Mouse (Mus musculus) heart, postnatal 0 days (tissue): ENCODE data around the gene Mettl2. TPM values are rescaled to one million over a fixed set of nuclear protein-coding genes. Genes with fewer than 3 reads are reported as not detected.

Source experiments
- ATAC-seq: fragments of 200-750 bp; cut with Nextera tagmentation; 2 replicates; pipeline ENCODE4 v1.8.0; 2017; ENCODE audit warnings: low read depth, moderate number of reproducible peaks, moderate library complexity; ENCODE audit not compliant: insufficient read depth
- DNase-seq: peaks from one replicate; pipeline ENCODE4 v3.0.0-alpha.2; 2016; ENCODE audit warnings: low spot score
- H3K27ac ChIP-seq: fragments of 300-500 bp; sonication (generic); 2 replicates; pipeline ENCODE4 v1.5.1; 2014; ENCODE audit warnings: low read depth, mild to moderate bottlenecking
- H3K27me3 ChIP-seq: fragments of 300-500 bp; sonication (generic); 2 replicates; pipeline ENCODE4 v1.6.1; 2014; ENCODE audit warnings: low read length, mixed read lengths; ENCODE audit not compliant: control insufficient read depth, insufficient read depth
- H3K36me3 ChIP-seq: fragments of 300-500 bp; sonication (generic); replicated peaks from 2 replicates; pipeline ENCODE4 v1.6.1; 2014; ENCODE audit warnings: low read length, mixed read lengths; ENCODE audit not compliant: control insufficient read depth, insufficient read depth
- H3K4me1 ChIP-seq: fragments of 300-500 bp; sonication (generic); 2 replicates; pipeline ENCODE4 v1.6.1; 2014; ENCODE audit warnings: antibody characterized with exemption; ENCODE audit not compliant: control insufficient read depth, insufficient read depth
- H3K4me2 ChIP-seq: fragments of 300-500 bp; sonication (generic); 2 replicates; pipeline ENCODE4 v1.6.1; 2014; ENCODE audit warnings: low read depth, mild to moderate bottlenecking, low read length, moderate library complexity
- H3K4me3 ChIP-seq: fragments of 300-500 bp; sonication (generic); 2 replicates; pipeline ENCODE4 v1.5.1; 2014; ENCODE audit warnings: low read depth, low read length
- H3K9ac ChIP-seq: fragments of 300-500 bp; sonication (generic); replicated peaks from 2 replicates; pipeline ENCODE4 v1.6.1; 2014; ENCODE audit warnings: low read depth, low read length, mixed read lengths
- H3K9me3 ChIP-seq: fragments of 300-500 bp; sonication (generic); replicated peaks from 2 replicates; pipeline ENCODE4 v1.6.1; 2016; ENCODE audit warnings: low read length; ENCODE audit not compliant: control insufficient read depth
- CTCF ChIP-seq: IDR thresholded peaks from 2 replicates; pipeline ENCODE4 v1.5.1; 2016; ENCODE audit warnings: antibody characterized with exemption, control low read depth, low read depth
- EP300 ChIP-seq: IDR thresholded peaks from 2 replicates; pipeline ENCODE4 v1.6.1; 2016; ENCODE audit warnings: antibody characterized with exemption, low read depth
- WGBS: fragments of 180-500 bp; shearing (Covaris S2); extraction: QIAGEN DNeasy Blood & Tissue Kit; methylation state at CpG from one replicate; pipeline ENCODE4 v1.1.7; 2014; 5-methylcytosine and 5-hydroxymethylcytosine counted together
- polyA plus RNA-seq: library from polyadenylated mRNA; unstranded; fragments of >200 nt; fragmentation: Nextera tagmentation; extraction: Ambion mirVana; gene quantifications from 2 replicates; pipeline ENCODE4 v1.2.1, GENCODE M21; 2015
- total RNA-seq: library from RNA; depleted of rRNA; stranded (reverse); fragments of >200 nt; gene quantifications from 2 replicates; pipeline ENCODE4 v1.2.3, GENCODE M21; 2014; ENCODE audit warnings: low replicate concordance

The Mettl2 gene
- total and polyA plus RNA-seq, 2 experiments from 2014 or later = 13.3 to 15.5 TPM

DNA sequence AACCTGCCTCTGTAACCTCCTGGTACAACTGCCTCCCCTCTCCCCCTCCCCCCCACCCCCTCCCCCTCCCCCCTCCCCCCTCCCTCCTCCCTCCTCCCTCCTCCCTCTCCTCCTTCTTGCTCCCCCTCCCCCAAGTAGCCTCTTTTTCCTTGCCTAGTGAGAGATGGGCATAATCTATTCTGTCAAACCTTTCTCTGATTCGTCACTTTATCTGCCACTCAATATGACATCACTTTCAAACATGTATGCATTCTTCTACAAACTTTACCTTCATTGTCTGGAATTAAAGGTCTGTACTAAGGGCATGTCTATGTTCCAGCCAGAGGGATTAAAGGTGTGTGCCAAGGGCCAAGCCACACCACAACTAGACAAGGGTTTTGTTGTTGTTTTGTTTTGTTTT lies 23.5 kb downstream of the Mettl2 start:
- Histone ChIP-seq H3K27ac (no peak overlapping the region), H3K27me3 (no peaks in the 10 kb centered on the region), H3K9me3 (no peaks in the 10 kb centered on the region), H3K4me1 (0 out of 2 replicates have a peak, but pooled peaks cover 6% of the 10 kb centered on the region), H3K36me3 (no peaks in the 10 kb centered on the region), H3K4me3 (no peak overlapping the region), H3K9ac (no peak overlapping the region), H3K4me2 (no peak overlapping the region)
- WGBS = 100% methylated on average over 1 of the region's 1 CpGs
- no peak for ATAC-seq
- TF ChIP-seq CTCF (no peak), EP300 (no peak)
- DNase-seq = no peak

DNA sequence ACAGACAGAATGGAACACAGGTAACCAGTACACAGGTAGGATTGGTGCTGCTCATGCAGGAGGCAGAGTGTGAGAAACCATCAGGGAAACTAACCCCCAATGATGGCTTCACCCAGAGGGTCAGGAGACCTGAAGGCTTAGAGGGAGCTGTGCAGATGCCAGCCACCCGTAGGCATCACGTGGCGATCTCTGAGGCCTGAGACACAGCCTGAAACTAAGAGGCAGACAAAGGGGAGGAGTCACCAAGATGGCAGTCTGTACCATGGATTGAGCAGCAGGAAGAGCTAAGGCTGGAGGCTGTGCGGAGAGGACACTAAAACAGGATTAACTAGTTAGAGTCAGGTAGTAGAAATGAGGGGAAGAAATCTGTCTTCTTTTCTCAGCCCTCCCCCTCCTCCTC lies 24.5 kb downstream of the Mettl2 start:
- Histone ChIP-seq H3K9me3 (no peaks in the 10 kb centered on the region), H3K27ac (no peak overlapping the region), H3K4me3 (no peak overlapping the region), H3K27me3 (no peaks in the 10 kb centered on the region), H3K4me1 (0 out of 2 replicates have a peak, but pooled peaks cover 6% of the 10 kb centered on the region), H3K36me3 (no peaks in the 10 kb centered on the region), H3K4me2 (no peak overlapping the region), H3K9ac (no peak overlapping the region)
- ATAC-seq (no peak), DNase-seq (no peak)
- TF ChIP-seq CTCF (no peak), EP300 (no peak)
- 61% methylated on average over 4 of the region's 4 CpGs for WGBS

DNA sequence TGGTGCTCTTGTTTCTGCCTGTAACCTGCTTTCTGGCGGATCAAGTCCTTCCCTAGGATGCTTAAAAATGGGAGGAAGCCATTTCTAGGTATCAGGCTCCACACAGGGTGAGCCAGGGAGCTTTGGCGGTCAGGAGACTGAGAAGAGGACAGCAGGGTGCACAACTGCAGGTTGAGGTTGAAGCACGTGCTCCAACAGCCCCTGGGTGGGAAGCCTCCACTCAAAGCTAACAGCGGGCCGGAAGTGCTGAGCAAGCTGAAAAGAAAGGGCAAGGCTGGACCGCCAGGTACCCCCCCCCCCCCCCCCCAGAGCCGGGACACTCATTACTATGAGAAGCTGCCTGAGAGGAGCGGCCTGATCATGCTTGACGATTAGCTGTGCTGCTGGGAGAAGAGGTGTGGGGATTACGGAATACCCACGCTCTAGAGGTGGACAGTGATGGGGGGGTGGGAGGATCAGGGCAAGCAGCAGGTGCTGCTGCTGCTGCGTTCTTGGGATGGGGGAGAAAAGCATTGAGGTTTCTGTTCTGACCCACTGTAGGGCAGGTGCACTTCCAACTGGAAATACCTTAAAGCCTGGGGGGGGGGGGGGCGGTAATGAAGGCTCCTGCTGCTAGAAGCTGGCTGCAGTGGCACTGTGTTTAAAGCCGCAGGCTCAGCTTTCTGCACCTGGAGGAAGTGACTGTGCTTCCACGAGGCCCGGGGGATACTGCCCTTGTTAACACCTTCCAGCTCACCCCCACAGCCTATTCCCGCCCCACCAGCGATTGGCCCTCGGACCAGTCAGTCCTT lies 25.2 kb downstream of the Mettl2 start:
- no peak for TF ChIP-seq EP300
- TF ChIP-seq CTCF = no peak
- Histone ChIP-seq H3K9me3 (no peaks in the 10 kb centered on the region), H3K4me1 (0 out of 2 replicates have a peak, but pooled peaks cover 6% of the 10 kb centered on the region), H3K27me3 (no peaks in the 10 kb centered on the region), H3K4me3 (no peak overlapping the region; the same call in 1 of the 2 replicates), H3K36me3 (no peaks in the 10 kb centered on the region), H3K9ac (no peak overlapping the region), H3K4me2 (peak overlapping the region; percentile 44), H3K27ac (no peak overlapping the region; the same call in 1 of the 2 replicates)
- ATAC-seq (no peak), DNase-seq (no peak)
- 20% methylated on average over 18 of the region's 19 CpGs for WGBS

GRCm38 (mm10) chr11:105152017-105152300 lies 25.7 kb downstream of the Mettl2 start:
- H3K4me2 ChIP-seq = no peak overlapping the region; the same call in 1 of the 2 replicates
- H3K4me3 ChIP-seq = no peak overlapping the region
- no peak for TF ChIP-seq CTCF
- no peak for TF ChIP-seq EP300

GRCm38 (mm10) chr11:105152357-105152899 lies 26.2 kb downstream of the Mettl2 start:
- TF ChIP-seq EP300 (no peak), CTCF (no peak)
- H3K4me1 ChIP-seq = peaks cover 6% of the 10 kb centered on the region; the same call in 1 of the 2 replicates
- H3K4me3 ChIP-seq = no peak overlapping the region
- no peak overlapping the region for H3K9ac ChIP-seq
- no peaks in the 10 kb centered on the region for H3K27me3 ChIP-seq
- DNase-seq (no peak), ATAC-seq (no peak)
- no peak overlapping the region for H3K27ac ChIP-seq
- WGBS = 86% methylated on average over 11 of the region's 11 CpGs
- H3K36me3 ChIP-seq = no peaks in the 10 kb centered on the region
- H3K9me3 ChIP-seq = no peaks in the 10 kb centered on the region
- no peak overlapping the region for H3K4me2 ChIP-seq

More at GRCm38 (mm10) chr11:105152017-105152300, 25.7 kb downstream of the Mettl2 start:
- Histone ChIP-seq H3K27ac (no peak overlapping the region), H3K36me3 (no peaks in the 10 kb centered on the region), H3K9ac (no peak overlapping the region), H3K27me3 (no peaks in the 10 kb centered on the region), H3K4me1 (peaks cover 6% of the 10 kb centered on the region; the same call in 1 of the 2 replicates), H3K9me3 (no peaks in the 10 kb centered on the region)
- ATAC-seq = no peak
- no peak for DNase-seq
- WGBS = 31% methylated on average over 2 of the region's 4 CpGs
